Mouse (Mus musculus) large intestine, adult 2 months (tissue): Measurements from ENCODE around the gene Wwox. TPM values are rescaled to one million over a fixed set of nuclear protein-coding genes. Genes with fewer than 3 reads are reported as not detected.

Experiments used
- DNase-seq: peaks from one replicate; pipeline ENCODE4 v3.0.0-alpha.2; 2012; ENCODE audit warnings: low read depth, low spot score
- WGBS: fragments of 180-500 bp; shearing (Covaris S2); methylation state at CpG from one replicate; pipeline ENCODE4 v1.1.7; 2018; 5-methylcytosine and 5-hydroxymethylcytosine counted together
- polyA plus RNA-seq: library from polyadenylated mRNA; depleted of rRNA; stranded (reverse); fragments of >200 nt; gene quantifications from 2 replicates; pipeline ENCODE4 v1.2.3, GENCODE M21; 2012

Gene Wwox
- polyA plus RNA-seq, 1 experiment: 4.3 TPM

DNA sequence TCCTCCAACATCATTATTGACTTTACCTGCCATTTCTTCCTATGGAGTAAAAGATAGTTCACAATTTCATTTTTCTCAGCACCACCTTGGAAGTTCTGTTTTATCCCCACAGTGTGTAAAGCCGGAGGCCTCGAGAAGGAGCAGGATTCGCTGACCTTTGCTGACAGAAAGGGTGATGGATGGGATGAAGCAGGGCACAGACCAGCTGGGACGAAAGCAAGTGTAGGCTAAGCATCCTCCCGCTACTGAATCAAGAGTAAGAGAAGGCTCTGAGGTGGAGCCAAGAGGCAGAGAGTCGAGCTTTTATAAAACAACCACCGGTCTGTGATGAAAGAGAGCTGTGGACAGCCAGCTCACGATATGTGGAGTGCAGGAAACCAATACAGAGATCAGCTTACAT lies 850.8 kb downstream of the Wwox start:
- no peak for DNase-seq
- WGBS: 60% methylated on average over 8 of the region's 8 CpGs

DNA sequence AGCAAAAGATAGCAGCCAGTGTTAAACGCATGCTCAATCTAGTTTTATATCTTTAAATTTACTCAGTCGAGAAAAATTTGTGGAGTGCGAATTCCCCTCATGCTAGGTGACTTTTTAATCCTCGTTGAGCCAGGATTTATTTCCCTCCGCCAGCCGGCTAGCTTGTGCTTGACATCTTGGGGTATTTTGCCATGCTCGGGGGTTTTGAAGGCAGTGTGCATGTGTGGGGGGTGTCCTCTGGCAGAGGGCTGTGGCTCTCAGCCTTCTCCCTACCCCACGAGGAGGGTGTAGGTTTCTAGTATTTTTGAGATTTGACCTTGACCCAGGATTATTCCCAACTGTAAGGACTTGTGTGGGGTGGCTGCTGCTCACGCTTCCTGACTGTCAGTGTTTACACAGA lies 857.3 kb downstream of the Wwox start:
- no peak for DNase-seq
- WGBS: 45% methylated on average over 9 of the region's 9 CpGs

DNA sequence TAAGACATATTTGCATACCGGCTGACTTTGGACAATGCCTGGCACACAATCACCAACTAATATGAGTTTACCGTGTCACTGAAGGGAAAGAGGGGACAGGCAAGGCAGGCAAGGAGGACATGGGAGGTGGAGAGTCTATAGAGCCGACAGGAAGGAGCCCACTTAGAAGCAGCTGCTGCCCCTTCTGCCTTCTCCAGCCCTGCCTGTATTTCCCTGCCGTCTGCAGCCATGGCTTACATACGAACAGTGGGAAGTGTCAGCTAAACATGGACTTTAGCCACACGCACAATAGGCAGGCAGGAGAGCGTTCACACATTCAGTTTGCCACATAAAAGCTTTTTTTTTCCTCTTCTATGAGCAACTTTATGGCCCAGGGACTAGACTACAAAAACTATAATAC lies 863.0 kb downstream of the Wwox start:
- DNase-seq: no peak
- WGBS: 46% methylated on average over 7 of the region's 7 CpGs

DNA sequence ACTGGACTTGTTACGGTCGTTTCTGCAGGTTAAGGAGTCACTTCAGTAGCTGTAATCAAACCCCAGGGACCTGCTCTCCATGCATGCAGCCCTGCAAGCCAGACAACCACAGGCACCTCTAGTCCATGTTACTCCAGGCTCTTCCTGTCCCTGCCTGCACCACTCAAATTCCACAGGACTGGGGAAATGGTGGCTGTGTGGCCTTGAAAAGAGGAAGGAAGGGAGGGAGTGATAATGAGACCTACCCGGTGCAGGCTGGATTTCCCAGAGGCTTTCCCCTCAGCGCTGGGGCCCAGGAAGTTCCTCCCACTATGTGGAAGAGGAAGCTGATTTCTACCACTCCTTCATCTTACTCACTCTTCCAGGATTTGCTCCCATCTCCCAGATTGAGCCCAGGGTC lies 868.0 kb downstream of the Wwox start:
- DNase-seq: no peak
- WGBS: 43% methylated on average over 4 of the region's 4 CpGs

DNA sequence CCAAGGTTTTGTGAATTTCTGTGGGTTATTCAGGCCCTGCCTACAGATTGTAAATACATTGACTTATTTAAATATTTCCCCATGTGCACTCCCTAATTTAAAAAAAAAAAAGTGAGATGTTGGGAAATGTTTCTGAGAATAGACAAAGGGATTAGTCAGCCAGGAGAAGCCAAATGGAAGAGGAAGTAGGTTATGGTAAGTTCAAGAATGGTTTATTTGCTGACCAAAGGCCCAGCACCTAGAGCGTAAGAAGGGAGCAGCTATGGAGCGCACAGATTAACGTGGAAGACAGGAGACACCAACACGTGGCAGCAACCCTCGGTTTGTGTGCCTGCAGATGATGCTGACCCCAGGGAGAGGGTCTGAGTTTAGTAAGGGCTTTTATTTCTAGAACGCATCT lies 871.5 kb downstream of the Wwox start:
- WGBS: 61% methylated on average over 6 of the region's 6 CpGs
- no peak for DNase-seq

DNA sequence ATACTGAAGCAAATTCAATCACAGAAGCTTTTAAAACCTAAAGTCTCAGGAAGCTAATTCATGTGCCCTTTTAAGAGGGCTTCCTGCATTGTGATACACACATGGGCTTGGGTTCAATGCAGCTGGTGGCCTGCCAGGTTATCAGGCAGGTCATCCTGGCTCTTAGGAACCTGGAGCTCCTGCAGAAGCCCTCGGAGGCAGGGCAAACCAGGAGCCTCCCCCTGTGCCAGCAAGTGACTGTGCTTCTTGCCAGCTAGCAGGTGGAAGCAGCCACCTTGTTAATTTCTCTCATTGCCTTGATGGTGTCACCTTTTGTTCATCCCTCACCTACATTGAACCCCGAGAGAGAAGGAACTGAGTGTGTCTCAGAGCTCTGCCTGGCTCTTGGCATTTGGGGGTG lies 872.9 kb downstream of the Wwox start:
- DNase-seq: no peak
- 54% methylated on average over 2 of the region's 2 CpGs for WGBS

DNA sequence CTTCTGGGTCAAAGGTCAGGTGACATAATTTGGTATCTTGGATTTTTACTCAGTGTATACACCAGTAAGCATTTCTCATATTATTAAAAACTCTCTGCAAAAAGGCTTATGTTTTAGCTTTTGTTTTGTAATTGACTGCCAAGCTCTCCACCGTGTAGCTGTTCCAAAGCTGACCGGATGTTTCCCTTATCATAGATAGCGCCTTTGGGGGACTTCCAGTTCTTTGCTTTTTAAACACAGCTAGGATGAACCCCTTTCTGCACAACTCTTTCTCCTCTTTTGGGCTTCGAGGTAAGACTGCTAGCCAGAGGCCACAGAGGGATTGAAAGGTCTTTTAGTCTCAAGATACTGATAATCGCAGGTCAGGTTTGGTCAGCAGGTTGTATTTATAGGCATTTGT lies 883.0 kb downstream of the Wwox start:
- 69% methylated on average over 5 of the region's 5 CpGs for WGBS
- DNase-seq: no peak

DNA sequence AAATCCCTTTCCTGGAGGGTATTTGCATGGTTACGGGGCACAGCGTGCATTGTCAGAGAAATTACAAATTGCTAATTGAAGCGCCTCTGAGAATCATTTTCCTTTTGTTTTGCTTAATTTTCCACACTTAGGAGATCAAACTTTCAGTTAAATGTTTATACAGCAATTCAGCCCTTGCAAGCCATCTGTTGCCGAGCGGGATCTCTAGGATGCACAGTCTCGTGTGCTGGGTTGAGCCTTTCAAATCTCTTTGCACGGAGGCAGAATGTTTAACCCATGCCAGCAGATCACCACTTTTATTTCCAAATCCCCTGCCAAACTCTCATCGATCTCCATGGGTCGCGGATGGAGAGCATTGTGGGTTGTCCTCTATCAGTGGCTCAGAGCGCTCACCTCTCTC lies 891.2 kb downstream of the Wwox start:
- no peak for DNase-seq
- 78% methylated on average over 11 of the region's 11 CpGs for WGBS

DNA sequence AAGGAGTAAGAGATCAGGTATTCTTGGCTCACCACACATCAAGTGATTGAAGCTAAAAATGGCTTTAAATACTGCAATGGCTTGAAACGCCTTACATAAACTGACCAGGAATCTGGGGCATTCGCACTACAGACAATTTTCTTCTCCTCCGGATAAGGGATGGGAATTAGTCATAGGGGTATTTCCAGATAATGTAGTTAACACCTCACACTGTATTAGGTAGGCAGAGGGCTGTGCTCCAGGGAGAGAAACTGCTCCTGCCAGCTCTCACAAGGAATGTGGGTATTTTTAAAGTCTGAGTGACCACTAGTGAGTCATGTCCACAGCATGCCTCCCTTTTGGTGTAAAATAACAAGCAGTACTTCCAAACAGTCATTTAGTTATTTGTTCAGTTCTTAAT lies 894.5 kb downstream of the Wwox start:
- 70% methylated on average over 3 of the region's 3 CpGs for WGBS

DNA sequence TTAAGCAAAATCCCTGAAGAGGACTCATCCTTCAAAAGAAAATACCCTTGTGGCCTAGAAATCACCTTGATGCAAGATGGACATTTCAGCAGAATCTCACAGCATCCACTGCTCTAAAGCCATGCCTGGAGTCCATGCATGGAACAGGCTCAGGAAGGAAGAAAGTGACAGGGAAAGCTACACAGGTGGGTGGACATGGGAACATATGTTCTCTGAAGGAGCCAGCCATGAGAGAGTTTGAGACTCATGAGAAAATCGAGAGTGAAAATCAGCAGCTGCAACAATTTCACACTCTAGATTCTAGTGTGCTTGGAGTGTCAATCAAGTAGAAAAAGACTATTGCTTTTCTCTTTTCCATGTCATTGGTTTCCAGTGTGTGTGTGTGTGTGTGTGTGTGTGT lies 896.9 kb downstream of the Wwox start:
- no peak for DNase-seq
- WGBS: 83% methylated on average over 1 of the region's 1 CpGs

More for the DNA sequence above, 894.5 kb downstream of the Wwox start:
- no peak for DNase-seq

DNA sequence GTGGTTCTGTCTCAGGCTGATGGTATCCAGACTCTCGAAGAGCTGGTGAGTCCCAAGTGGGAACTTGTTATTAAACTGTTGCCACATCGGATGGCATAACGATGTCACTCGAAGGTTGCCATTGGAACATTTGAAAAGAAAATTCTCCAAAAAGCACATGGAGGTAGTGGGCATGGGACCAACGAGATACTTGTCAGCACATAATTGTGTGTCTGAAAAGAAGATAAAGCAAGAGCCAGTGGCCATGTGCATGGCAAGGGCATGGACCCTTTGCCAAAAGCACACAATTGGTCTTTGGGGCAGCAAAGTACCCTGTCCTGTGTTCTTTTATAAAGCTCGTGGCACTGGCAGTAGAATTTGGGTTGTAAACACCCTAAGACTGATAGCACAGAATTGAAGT lies 909.2 kb downstream of the Wwox start:
- no peak for DNase-seq
- WGBS: 75% methylated on average over 6 of the region's 6 CpGs

DNA sequence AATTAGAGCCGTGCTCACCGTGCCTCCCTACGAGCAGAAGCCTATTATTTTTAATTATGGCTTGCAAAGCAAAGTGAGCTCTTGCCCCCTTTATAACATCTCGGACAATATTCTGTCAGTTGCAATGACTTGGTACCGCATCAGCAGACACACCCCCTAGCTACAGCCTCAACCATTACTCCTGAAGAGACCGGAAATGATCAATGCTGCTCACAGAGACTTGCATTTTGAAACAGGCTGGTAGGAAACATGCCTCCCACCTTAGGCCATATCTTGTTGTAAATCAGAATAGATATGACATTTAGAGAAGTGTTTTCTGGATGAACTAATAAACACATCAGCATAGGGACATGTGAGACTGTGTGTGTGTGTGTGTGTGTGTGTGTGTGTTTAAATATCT lies 911.3 kb downstream of the Wwox start:
- 84% methylated on average over 6 of the region's 6 CpGs for WGBS
- no peak for DNase-seq

DNA sequence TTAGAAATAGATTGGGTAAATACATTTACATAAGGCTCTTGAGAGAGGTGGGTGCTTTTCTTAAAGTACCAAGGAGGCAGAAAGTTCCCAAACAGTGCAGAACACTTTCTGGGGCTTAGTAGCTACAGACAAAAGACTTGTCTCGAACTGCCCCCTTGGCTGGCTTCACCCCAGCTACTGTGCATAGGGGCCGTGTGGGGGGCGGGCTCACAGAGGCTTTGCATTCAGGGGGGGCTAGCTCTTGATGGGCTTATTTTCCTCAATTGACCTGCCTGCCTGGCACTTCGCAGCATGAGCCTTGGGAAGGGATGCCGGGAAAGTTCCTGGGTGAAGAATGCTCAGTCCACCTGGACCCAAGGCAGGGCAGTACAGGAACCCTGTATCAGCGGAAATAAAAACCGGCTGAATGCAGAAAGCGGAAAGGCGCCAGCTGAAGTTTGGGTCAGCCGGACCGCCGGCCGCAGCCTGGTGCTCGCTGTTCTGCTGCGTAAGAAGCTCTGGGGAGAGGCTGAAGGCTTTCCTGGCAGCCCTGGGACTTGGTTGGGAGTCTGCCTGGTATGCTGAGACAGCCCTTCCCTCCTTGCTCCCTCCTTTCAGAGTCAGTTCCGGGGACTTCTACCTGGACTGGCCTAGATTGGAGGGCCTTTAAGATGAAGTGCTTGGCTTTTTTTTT lies 918.3 kb downstream of the Wwox start:
- DNase-seq: no peak
- WGBS: 61% methylated on average over 16 of the region's 16 CpGs

DNA sequence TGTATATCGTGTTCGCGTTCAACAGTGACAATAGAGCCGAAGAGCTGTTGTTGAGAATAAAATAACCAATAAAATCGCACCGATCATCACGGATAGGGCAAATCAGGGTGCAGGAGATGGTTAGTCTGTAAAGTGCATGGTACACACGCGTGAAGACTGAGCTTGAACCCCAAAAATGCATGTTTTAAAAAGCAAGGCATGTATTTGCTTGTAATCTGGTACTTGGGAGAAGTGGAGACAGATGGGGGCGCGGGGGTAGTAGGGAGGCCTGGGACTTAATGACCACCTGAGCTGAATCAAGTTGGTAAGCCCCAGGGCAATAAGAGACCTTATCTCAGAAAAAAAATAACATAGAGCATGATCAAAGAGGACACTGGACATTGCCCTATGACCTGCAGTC lies 919.0 kb downstream of the Wwox start:
- WGBS: 94% methylated on average over 11 of the region's 11 CpGs

DNA sequence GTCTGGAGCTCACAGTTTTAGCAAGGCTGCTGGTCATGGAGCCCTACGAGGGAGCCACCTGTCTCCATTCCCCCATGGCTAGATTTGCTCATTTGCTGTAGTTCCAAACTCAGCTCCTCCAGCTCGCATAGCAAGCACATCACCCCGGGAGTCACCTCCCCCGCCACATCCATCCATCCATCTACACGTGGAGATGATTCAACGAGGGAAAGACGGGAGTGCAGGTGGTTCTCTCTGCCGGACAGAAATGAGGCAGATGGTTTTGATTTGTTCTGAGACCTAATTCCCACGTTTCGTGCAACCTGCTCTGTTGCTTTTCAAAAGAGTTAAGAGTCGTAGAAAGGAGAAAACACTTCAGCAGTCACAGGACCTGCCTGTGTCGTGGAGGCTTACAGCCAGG lies 920.2 kb downstream of the Wwox start:
- DNase-seq: no peak
- 70% methylated on average over 12 of the region's 12 CpGs for WGBS

More for the DNA sequence above, 919.0 kb downstream of the Wwox start:
- no peak for DNase-seq

DNA sequence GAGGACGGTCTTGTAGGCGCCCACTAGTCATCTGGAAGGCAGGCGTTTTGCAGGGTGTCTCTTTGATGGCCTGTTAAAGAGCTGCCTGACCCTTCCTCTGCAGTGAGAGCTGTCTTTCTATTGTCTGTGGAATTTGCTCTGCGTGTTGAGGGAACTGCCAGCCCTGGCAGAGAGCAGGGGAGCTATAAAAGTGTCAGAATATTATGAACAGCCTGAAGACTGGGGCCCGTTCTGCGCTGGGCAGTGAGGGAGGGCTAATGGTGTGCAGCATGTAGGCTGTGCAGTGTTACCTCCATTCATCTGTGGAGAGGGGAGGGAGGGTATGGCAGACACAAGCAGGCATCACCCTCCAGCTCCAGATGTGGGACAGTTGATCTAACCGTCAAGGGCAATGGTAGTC lies 923.1 kb downstream of the Wwox start:
- whole genome bisulfite sequencing: 17% methylated on average over 7 of the region's 7 CpGs

DNA sequence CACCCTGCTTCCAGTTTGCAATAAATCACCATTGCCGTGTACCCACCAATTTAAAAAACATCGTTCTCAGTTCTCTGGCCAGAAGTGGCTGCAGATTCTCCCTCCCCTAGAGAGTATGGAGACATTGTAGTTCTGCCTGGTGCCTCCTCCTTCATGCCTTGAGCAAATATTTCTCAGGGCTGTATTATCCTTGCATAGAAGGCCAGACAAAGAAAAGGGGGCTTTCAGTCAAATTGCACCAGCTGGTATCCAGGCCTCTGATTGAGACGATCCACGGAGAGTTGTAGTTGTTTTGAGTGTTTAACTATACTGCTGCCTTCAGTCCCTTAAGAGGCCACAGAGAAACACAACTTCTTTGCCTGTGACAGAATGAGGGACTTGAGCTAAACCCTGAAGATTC lies 935.5 kb downstream of the Wwox start:
- 22% methylated on average over 4 of the region's 4 CpGs for WGBS
- DNase-seq: no peak

More for the DNA sequence above, 923.1 kb downstream of the Wwox start:
- DNase-seq: no peak

DNA sequence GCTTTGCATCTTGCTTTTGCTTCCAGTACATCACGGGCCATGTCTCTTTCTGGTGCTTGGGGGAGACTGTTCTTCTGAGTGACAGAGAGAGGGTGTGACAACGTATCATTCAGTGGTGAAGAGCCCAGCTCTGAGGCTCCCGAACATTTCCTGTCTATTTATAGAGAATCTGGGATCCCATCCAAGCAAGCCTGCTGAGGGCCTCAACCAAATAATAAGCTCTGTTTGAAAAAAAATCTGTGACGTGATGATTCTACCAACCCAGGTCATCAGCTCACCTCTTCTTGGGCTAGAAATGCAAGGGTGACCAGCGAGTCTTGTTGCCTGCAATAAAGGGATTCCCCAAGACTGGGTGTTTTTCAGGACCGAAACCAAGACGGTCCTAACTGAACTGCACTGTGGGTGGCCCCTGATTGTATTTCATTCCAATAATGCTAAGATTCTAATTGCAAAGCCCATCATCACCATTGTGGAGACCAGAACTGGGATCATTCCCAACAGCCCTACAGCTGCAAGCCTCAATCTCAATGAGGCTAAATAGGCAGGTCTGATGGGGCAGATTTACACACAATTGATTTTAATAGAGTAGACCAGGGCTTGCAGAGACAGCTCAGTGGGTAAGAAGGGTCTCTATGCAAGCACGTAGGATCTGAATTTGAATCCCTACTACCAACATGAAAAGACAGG lies 936.0 kb downstream of the Wwox start:
- DNase-seq: no peak
- WGBS: 52% methylated on average over 8 of the region's 8 CpGs

DNA sequence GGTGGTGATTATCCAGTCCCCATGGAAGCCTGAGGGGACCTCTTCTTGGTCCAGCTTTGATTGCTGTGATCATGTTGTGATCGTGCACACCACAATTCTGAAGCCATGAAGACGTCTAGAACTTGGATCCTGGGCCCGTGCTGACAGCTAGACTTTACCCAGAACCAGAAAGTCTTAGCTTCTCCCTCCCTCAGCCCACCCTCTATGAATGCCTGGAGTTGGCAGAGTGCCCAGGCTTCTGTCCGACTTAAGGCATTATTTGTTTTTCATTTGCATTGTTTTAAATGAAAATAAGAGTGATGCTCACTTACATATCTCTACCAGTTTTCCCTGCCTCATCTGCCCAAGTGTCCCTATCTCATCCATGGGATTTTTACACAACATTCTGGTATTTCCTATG lies 937.9 kb downstream of the Wwox start:
- no peak for DNase-seq
- WGBS: 51% methylated on average over 4 of the region's 4 CpGs

DNA sequence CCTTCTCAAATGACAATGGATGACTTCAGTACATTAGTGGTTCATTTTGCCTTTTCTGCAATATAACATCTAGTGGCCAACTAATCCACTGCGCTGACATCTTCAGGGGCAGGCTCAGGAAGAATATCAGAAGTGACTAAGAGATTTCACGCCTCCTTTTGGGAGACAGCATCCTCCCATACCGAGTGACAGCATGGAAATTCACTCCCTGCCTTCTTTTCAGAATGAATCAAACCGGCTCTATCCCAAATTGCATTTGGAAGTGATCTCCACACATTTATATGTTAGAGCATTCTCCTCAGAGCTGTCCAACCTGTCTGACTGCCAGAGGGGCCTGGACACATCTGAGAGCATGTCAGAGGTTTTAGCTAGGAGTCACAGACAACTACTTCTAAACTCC lies 940.6 kb downstream of the Wwox start:
- no peak for DNase-seq
- 66% methylated on average over 4 of the region's 4 CpGs for WGBS

DNA sequence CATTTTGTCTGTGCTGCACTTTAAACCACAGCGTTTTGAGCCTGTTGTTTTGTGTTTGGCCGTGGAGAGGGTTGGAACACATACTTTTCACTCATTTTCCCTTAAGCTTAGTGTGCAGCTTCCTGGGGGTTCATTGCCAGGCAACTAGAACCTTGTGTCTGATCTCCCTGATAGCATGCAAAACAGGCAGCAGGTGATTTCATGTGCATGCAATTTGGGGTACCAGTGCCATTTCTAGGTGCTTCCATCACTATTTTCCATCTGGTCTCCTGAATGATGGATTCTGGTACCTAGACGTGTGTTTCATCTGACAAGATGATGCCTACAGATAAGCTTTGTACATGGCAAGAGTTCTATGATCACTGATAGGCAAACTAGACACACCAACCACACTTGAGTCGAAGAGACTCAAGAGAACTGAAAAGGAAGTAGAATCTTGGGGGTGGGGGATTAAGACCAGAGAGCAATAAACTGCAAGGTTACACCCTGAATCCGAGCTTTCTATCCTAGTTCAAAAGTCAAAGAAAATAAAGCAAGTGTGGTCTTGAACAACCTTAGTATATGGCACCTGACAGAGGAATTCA lies 951.6 kb downstream of the Wwox start:
- DNase-seq: no peak
- WGBS: 67% methylated on average over 5 of the region's 5 CpGs
